23 mouse cellular contexts compared by ENCODE assay signal in genomic region chr17:70437229-70437628, GRCm38 (mm10).
DNase-seq lines count a peak whose midpoint lies in the region; ATAC-seq and TF ChIP-seq lines count a peak whose summit lies in the region.
"Had no signal": no experiment of that assay in that cellular context is flagged by ENCODE, and none has a peak within 500 bp of the region (broad histone marks: within the 10 kb centered on the region; RNA-seq: fewer than 3 reads in every experiment).

No protein-coding gene starts in this region.

- WGBS in hindbrain, postnatal 0 days = 66% methylated on average over 5 of the region's 5 CpGs
- WGBS in hindbrain, embryonic 14.5 days = 79% methylated on average over 5 of the region's 5 CpGs

- no peaks in the 10 kb centered on the region for H3K9me3 ChIP-seq in hindbrain, postnatal 0 days (ENCODE audit: low read length)
- H3K9me3 ChIP-seq in hindbrain, embryonic 14.5 days (ENCODE audit: control insufficient read depth, low read length) = no peaks in the 10 kb centered on the region
- H3K9me3 ChIP-seq: embryonic facial prominence, embryonic 12.5 days; embryonic facial prominence, embryonic 15.5 days; forebrain, embryonic 13.5 days; heart, embryonic 15.5 days; hindbrain, embryonic 10.5 days; hindbrain, embryonic 13.5 days had no signal

- H3K4me3 ChIP-seq in hindbrain, postnatal 0 days (ENCODE audit: low read length) = no peak overlapping the region
- no peak overlapping the region for H3K4me3 ChIP-seq in hindbrain, embryonic 14.5 days (replicated peaks; ENCODE audit: low read length)
- H3K4me3 ChIP-seq: embryonic facial prominence, embryonic 12.5 days; embryonic facial prominence, embryonic 15.5 days; forebrain, embryonic 13.5 days; heart, embryonic 12.5 days; heart, embryonic 15.5 days; hindbrain, embryonic 10.5 days; hindbrain, embryonic 13.5 days had no signal

- intact Hi-C loops in left cerebral cortex, postnatal 14 days (cut with DNase I) = no loop called here
- intact Hi-C loops in left cerebral cortex, postnatal 25 days (cut with DNase I) = no loop called here

- no peaks in the 10 kb centered on the region for H3K27me3 ChIP-seq in hindbrain, postnatal 0 days (ENCODE audit: insufficient read depth, low read length)
- H3K27me3 ChIP-seq in hindbrain, embryonic 14.5 days (ENCODE audit: control insufficient read depth, insufficient read depth, low read length) = no peaks in the 10 kb centered on the region
- H3K27me3 ChIP-seq: embryonic facial prominence, embryonic 12.5 days; embryonic facial prominence, embryonic 15.5 days; forebrain, embryonic 13.5 days; heart, embryonic 12.5 days; heart, embryonic 15.5 days; hindbrain, embryonic 13.5 days had no signal

- no peak for ATAC-seq in hindbrain, postnatal 0 days
- no peak for ATAC-seq in hindbrain, embryonic 14.5 days (ENCODE audit: low FRiP score)
- ATAC-seq in monocyte, adult 5-6 weeks (replicated peaks; ENCODE audit: insufficient number of reproducible peaks, low FRiP score, low TSS enrichment, poor library complexity, severe bottlenecking) = no peak
- ATAC-seq: forebrain, embryonic 13.5 days had no signal

- TF ChIP-seq CTCF in hindbrain, postnatal 0 days (IDR thresholded peaks at IDR 0.05; ENCODE audit: low read depth) = no peak

- no peaks in the 10 kb centered on the region for H3K36me3 ChIP-seq in hindbrain, postnatal 0 days (ENCODE audit: insufficient read depth, low read length)
- H3K36me3 ChIP-seq in hindbrain, embryonic 14.5 days (replicated peaks; ENCODE audit: control insufficient read depth, insufficient read depth) = no peaks in the 10 kb centered on the region
- H3K36me3 ChIP-seq: embryonic facial prominence, embryonic 12.5 days; embryonic facial prominence, embryonic 15.5 days; heart, embryonic 12.5 days; heart, embryonic 15.5 days; hindbrain, embryonic 10.5 days; hindbrain, embryonic 13.5 days had no signal

- DNase-seq in cerebellum, postnatal 10 days = peak; percentile 42 to 51
- DNase-seq in cerebellum, adult 9-11 months = no peak
- DNase-seq in hindbrain, postnatal 0 days (ENCODE audit: low spot score) = peak; percentile 18
- DNase-seq in hindbrain, embryonic 14.5 days (ENCODE audit: low spot score) = no peak
- peak; percentile 27 to 31 for DNase-seq in left cerebral cortex, postnatal 14 days (ENCODE audit: low spot score in 2 of 2)
- DNase-seq in left cerebral cortex, postnatal 25 days (ENCODE audit: low spot score in 2 of 2) = no peak
- DNase-seq: adrenal gland, postnatal 10 days; adrenal gland, postnatal 36 days; cerebellum, adult 11-12 months; cerebellum, adult 8-10 months; cerebellum, postnatal 25 days; gastrocnemius, postnatal 25 days; heart, adult 18-20 months; heart, postnatal 10 days; heart, postnatal 36 days had no signal

- H3K4me2 ChIP-seq in hindbrain, postnatal 0 days (ENCODE audit: low read depth, low read length) = no peak overlapping the region
- H3K4me2 ChIP-seq in hindbrain, embryonic 14.5 days (replicated peaks) = no peak overlapping the region
- H3K4me2 ChIP-seq: embryonic facial prominence, embryonic 12.5 days; embryonic facial prominence, embryonic 15.5 days; forebrain, embryonic 13.5 days; heart, embryonic 12.5 days; heart, embryonic 15.5 days; hindbrain, embryonic 13.5 days had no signal

- H3K4me1 ChIP-seq in hindbrain, postnatal 0 days (ENCODE audit: insufficient read depth, low read length) = no peaks in the 10 kb centered on the region
- H3K4me1 ChIP-seq in hindbrain, embryonic 14.5 days (replicated peaks; ENCODE audit: control insufficient read depth, insufficient read depth, low read length) = no peaks in the 10 kb centered on the region
- H3K4me1 ChIP-seq: embryonic facial prominence, embryonic 12.5 days; embryonic facial prominence, embryonic 15.5 days; forebrain, embryonic 13.5 days; heart, embryonic 12.5 days; heart, embryonic 15.5 days; hindbrain, embryonic 13.5 days had no signal

- H3K27ac ChIP-seq in hindbrain, postnatal 0 days = no peak overlapping the region
- no peak overlapping the region for H3K27ac ChIP-seq in hindbrain, embryonic 14.5 days
- H3K27ac ChIP-seq: embryonic facial prominence, embryonic 12.5 days; embryonic facial prominence, embryonic 15.5 days; forebrain, embryonic 13.5 days; heart, embryonic 15.5 days; hindbrain, embryonic 10.5 days; hindbrain, embryonic 13.5 days had no signal

- H3K9ac ChIP-seq in hindbrain, postnatal 0 days (replicated peaks; ENCODE audit: low read length) = no peak overlapping the region
- H3K9ac ChIP-seq in hindbrain, embryonic 14.5 days = no peak overlapping the region
- H3K9ac ChIP-seq: embryonic facial prominence, embryonic 12.5 days; embryonic facial prominence, embryonic 15.5 days; forebrain, embryonic 13.5 days; heart, embryonic 12.5 days; heart, embryonic 15.5 days; hindbrain, embryonic 13.5 days had no signal

Comparison
In these comparisons a context has a peak if more than half of its experiments do, and no peak if none do; other contexts are left out.
1. DNase-seq: peak in cerebellum, postnatal 10 days (2 of 2), hindbrain, postnatal 0 days (single experiment) and left cerebral cortex, postnatal 14 days (2 of 2); none in cerebellum, adult 9-11 months (single experiment), hindbrain, embryonic 14.5 days (single experiment) and left cerebral cortex, postnatal 25 days (0 of 2).